Mouse (Mus musculus): ENCODE data around the gene Rhou. TPM values are rescaled to one million over a fixed set of nuclear protein-coding genes. Genes with fewer than 3 reads are reported as not detected.

Gene Rhou
- total and polyA plus RNA-seq, 3 experiments: 0.08 to 0.16 TPM; not detected in 1

DNA sequence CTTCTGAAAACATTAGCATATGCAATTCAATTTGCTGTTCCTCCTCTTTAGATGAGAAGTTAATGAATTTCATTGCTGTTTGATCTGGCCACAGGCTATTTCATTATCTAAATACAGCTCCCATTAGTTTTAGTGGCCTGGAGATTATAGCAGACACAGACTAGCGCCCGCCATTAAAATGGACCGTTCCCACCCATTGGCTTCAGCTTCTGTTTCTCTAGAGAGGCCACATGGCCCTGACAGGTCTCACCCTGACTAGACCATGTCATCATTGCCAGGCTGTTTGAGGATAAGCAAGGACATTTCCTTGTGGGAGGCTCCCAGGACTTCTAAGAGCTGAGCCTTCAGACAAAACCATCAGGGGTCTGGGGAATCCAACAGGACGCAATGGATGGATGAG is 31.7 kb downstream of the Rhou start:
- H3K9me3 ChIP-seq (replicated peaks; ENCODE audit: low read length): no peaks in the 10 kb centered on the region
- peaks cover 10% of the 10 kb centered on the region for H3K27me3 ChIP-seq (replicated peaks)
- H3K4me2 ChIP-seq (ENCODE audit: insufficient read depth, low read depth, poor library complexity, severe bottlenecking): no peak overlapping the region
- no peak overlapping the region for H3K27ac ChIP-seq (ENCODE audit: insufficient read depth, low read depth)
- peaks cover 4 to 7% of the 10 kb centered on the region in 2 experiments for H3K4me1 ChIP-seq (ENCODE audit: control insufficient read depth in 1 of 2, insufficient read depth in 2 of 2)
- DNase-seq (ENCODE audit: extremely low read depth): no peak
- TF ChIP-seq EP300 (IDR thresholded peaks at IDR 0.05; ENCODE audit: low read length) (no peak), USF2 (conservative IDR thresholded peaks at IDR 0.05; ENCODE audit: low read depth, low read length) (no peak), ZMIZ1 (IDR thresholded peaks at IDR 0.05; ENCODE audit: low read depth, low read length) (no peak), ZC3H11A (IDR thresholded peaks at IDR 0.05; ENCODE audit: low read depth, low read length) (no peak), JUN (IDR thresholded peaks at IDR 0.05; ENCODE audit: insufficient read depth, low read depth, low read length) (no peak), MAX (IDR thresholded peaks at IDR 0.05; ENCODE audit: low read length) (no peak), MAFK (IDR thresholded peaks at IDR 0.05; ENCODE audit: insufficient replicate concordance, low read length) (no peak), RAD21 (IDR thresholded peaks at IDR 0.05; ENCODE audit: low read depth, low read length) (no peak), BHLHE40 (IDR thresholded peaks at IDR 0.05; ENCODE audit: low read depth, low read length) (no peak)
- dilution Hi-C loops (cut with MboI; ENCODE audit: extremely low pct_ligation_motif_present, extremely low pct_unique_long_range_greater_than_20kb, low sequenced_read_pairs) (no loop called here), in situ Hi-C loops (cut with MboI; ENCODE audit: low pct_ligation_motif_present, low pct_unique_long_range_greater_than_20kb, low sequenced_read_pairs) (no loop called here)
- H3K79me2 ChIP-seq (replicated peaks; ENCODE audit: control insufficient read depth, extremely low read depth, insufficient read depth, poor library complexity, severe bottlenecking): no peaks in the 10 kb centered on the region
- no peaks in the 10 kb centered on the region for H3K36me3 ChIP-seq (replicated peaks in 1 of 2; ENCODE audit: control insufficient read depth in 1 of 2, insufficient read depth in 1 of 2, low read length in 1 of 2)
- no peak overlapping the region for H3K4me3 ChIP-seq (replicated peaks in 1 of 3; ENCODE audit: low read depth in 2 of 3, low read length in 2 of 3, poor library complexity in 1 of 3)
- no peak overlapping the region for H3K9ac ChIP-seq (ENCODE audit: insufficient read depth, low read depth)

DNA sequence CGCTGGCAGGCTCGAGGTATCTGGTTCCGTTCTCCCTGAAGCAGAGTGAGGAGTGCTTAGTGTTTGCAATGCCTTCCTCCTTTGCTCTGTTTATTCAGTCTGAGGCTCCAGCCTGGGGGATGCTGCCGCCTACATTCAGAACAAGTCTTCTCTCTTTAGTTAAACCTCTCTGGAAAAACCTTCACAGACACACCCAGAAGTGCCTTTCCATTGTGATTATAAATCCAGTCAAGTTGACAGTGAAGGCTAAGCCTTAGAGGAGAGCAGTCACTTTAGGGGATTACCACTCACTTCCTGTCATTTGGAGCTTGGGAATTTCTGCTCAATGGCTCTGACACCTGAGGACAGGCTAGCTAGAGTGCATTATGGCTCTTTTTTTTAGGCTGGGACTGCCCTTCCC is 34.1 kb downstream of the Rhou start:
- H3K27ac ChIP-seq (ENCODE audit: insufficient read depth, low read depth): no peak overlapping the region
- TF ChIP-seq TCF12 (IDR thresholded peaks at IDR 0.05; ENCODE audit: low read depth, low read length) (no peak), POLR2AphosphoS2 (IDR thresholded peaks at IDR 0.05; ENCODE audit: low read depth, low read length) (no peak), KAT2A (IDR thresholded peaks at IDR 0.05; ENCODE audit: insufficient replicate concordance, low read length) (no peak), E2F4 (IDR thresholded peaks at IDR 0.05; ENCODE audit: insufficient replicate concordance, low read depth, low read length) (no peak), MAZ (IDR thresholded peaks at IDR 0.05; ENCODE audit: low read depth, low read length) (no peak), RCOR1 (conservative IDR thresholded peaks at IDR 0.05; ENCODE audit: low read depth, low read length) (no peak), GABPA (IDR thresholded peaks at IDR 0.05; ENCODE audit: insufficient replicate concordance, low read depth, low read length) (no peak), ZC3H11A (IDR thresholded peaks at IDR 0.05; ENCODE audit: low read depth, low read length) (no peak), MXI1 (IDR thresholded peaks at IDR 0.05; ENCODE audit: low read depth, low read length) (no peak), SIN3A (IDR thresholded peaks at IDR 0.05; ENCODE audit: low read length) (no peak), CHD2 (IDR thresholded peaks at IDR 0.05; ENCODE audit: low read length) (no peak)
- dilution Hi-C loops (cut with MboI; ENCODE audit: extremely low pct_ligation_motif_present, extremely low pct_unique_long_range_greater_than_20kb, low sequenced_read_pairs) (no loop called here), in situ Hi-C loops (cut with MboI; ENCODE audit: low pct_ligation_motif_present, low pct_unique_long_range_greater_than_20kb, low sequenced_read_pairs) (no loop called here)
- H3K4me1 ChIP-seq (ENCODE audit: control insufficient read depth in 1 of 2, insufficient read depth in 2 of 2): peaks cover 4 to 7% of the 10 kb centered on the region in 2 experiments
- no peak overlapping the region for H3K9ac ChIP-seq (ENCODE audit: insufficient read depth, low read depth)
- H3K36me3 ChIP-seq (replicated peaks in 1 of 2; ENCODE audit: control insufficient read depth in 1 of 2, insufficient read depth in 1 of 2, low read length in 1 of 2): no peaks in the 10 kb centered on the region
- peaks cover 16% of the 10 kb centered on the region for H3K27me3 ChIP-seq (replicated peaks)
- DNase-seq (ENCODE audit: extremely low read depth): no peak
- H3K4me3 ChIP-seq (replicated peaks in 1 of 3; ENCODE audit: low read depth in 2 of 3, low read length in 2 of 3, poor library complexity in 1 of 3): no peak overlapping the region
- H3K4me2 ChIP-seq (ENCODE audit: insufficient read depth, low read depth, poor library complexity, severe bottlenecking): no peak overlapping the region
- H3K79me2 ChIP-seq (replicated peaks; ENCODE audit: control insufficient read depth, extremely low read depth, insufficient read depth, poor library complexity, severe bottlenecking): no peaks in the 10 kb centered on the region
- H3K9me3 ChIP-seq (replicated peaks; ENCODE audit: low read length): no peaks in the 10 kb centered on the region

Measured in CH12.LX (cell line).